Mouse (Mus musculus): ENCODE data around the gene Hfe2. TPM values are rescaled to one million over a fixed set of nuclear protein-coding genes. Genes with fewer than 3 reads are reported as not detected.

Gene Hfe2
- under 1 TPM; 0.30 to 0.73 TPM for polyA plus RNA-seq (2017; shearing (Covaris generic))

DNA sequence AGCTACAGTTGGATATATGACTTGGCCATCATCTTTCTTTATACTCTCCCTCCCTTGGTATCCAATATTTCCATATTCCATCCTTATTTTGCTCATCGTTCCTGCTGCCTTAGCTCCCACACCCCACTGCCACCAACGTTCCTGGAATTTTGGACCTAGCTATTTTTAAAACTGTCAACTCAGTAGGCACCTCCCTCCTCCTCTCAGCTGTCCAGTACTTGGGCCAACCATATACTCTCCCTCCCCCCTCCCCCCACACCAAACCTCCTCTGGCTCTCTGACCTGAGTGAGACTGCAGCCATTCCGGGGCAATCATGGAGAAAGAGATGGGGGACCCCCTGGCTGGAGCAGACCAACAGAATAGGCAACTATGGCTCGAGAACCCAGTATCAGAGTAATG is at the start of gene Hfe2:
Hfe2 (plus strand) TSS at position 259 of the 400 bp plus-strand sequence.

DNA sequence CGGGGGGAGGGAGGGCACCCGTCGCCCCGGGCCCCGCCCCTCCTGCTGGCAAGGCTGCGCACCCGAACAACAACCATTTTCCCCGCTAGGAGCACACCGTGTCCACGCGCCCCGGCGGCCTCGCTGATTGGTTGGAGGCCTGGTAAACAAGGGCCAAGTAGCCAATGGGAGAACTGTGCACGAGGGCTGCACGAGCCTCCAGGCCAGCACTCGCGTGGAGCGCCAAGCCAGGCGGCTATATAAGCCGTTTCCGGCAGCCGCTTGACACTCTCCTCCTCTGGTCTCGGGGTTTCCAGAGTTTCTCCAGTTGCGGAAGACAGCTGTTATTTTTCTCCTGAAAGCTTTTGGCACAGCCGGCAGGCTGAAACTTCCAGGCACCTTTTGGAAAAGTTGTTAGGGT is 32.7 kb downstream of the Hfe2 start, which contains the start of gene Txnip:
Txnip (plus strand) TSS at position 264 of the 400 bp plus-strand sequence.

DNA sequence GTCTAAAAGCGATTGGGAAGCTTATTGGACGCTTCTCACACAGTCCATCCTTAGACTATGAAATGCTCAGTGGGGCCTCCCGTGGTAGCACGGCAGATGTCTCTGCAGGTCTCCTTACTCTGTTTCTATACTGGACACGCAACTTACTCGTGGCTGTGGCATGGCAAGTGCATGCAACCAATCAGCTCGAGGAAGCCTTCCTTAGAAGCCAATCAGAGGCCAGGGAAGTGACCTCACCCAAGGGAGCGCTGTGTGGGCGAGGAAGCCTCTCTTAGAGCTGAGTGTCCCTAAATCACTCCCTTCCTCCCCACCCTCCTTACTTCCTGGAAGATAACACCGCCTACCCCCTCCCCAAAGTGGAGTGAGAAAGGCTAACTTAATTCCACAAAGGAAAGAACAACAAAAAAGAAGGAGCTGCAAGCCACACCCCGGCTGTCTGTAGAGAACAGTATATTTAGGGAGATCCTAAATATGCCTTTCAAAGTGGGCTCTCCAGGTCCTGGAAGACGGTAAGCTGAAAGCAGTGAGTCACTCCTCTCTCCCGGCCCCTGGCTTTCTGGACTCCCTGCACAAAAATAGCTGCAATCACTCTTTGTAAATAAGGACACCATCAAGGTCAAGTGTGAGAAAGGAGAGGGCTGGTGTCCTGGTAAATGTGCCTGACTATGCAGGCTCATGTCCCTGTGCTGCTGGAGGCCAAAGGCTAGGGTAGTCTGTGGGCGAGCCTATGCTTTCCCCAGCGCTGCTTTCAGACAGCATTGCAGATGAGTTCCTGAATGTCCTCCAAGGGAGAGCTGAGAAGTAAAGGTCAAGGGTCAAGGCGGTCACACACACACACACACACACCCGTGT is 51.9 kb downstream of the Hfe2 start, which contains the start of gene Gm16253:
Gm16253 (plus strand) TSS at position 295 of the 852 bp plus-strand sequence.

Other genes with a start within 250 kb of the Hfe2 start
- gene Fcgr1, start 231.2 kb upstream of the Hfe2 start, polyA plus RNA-seq (2017; shearing (Covaris generic)): not detected
- gene BC107364, start 72.9 kb upstream of the Hfe2 start, polyA plus RNA-seq (2017; shearing (Covaris generic)): 1 to 10 TPM in 1 of 2 experiments, not detected in 1; 1.5 TPM
- 100 to 1,000 TPM; 658 to 845 TPM for gene Txnip, start 32.8 kb downstream of the Hfe2 start, polyA plus RNA-seq (2017; shearing (Covaris generic))
- under 1 TPM in 1 of 2 experiments, not detected in 1; 0.82 TPM for gene Gm16253, start 51.8 kb downstream of the Hfe2 start, polyA plus RNA-seq (2017; shearing (Covaris generic))
- gene Polr3gl, start 69.0 kb downstream of the Hfe2 start, polyA plus RNA-seq (2017; shearing (Covaris generic)): 10 to 100 TPM; 15.7 to 29.1 TPM
- under 1 TPM in 1 of 2 experiments, not detected in 1; 0.16 TPM for gene Ankrd34a, start 71.5 kb downstream of the Hfe2 start, polyA plus RNA-seq (2017; shearing (Covaris generic))
- gene Lix1l, start 76.0 kb downstream of the Hfe2 start, polyA plus RNA-seq (2017; shearing (Covaris generic)): under 1 TPM; 0.24 to 0.44 TPM
- gene Rbm8a, start 104.8 kb downstream of the Hfe2 start, polyA plus RNA-seq (2017; shearing (Covaris generic)): 100 to 1,000 TPM; 131 to 148 TPM
- gene Pex11b, start 110.2 kb downstream of the Hfe2 start, polyA plus RNA-seq (2017; shearing (Covaris generic)): 10 to 100 TPM; 47.2 to 47.4 TPM
- under 1 TPM; 0.06 to 0.69 TPM for gene Gm42957, start 110.3 kb downstream of the Hfe2 start, polyA plus RNA-seq (2017; shearing (Covaris generic))
- under 1 TPM; 0.20 to 0.42 TPM for gene Itga10, start 120.4 kb downstream of the Hfe2 start, polyA plus RNA-seq (2017; shearing (Covaris generic))
- 1 to 10 TPM in 1 of 2 experiments, under 1 TPM in 1; 0.06 to 1.1 TPM for gene Ankrd35, start 145.0 kb downstream of the Hfe2 start, polyA plus RNA-seq (2017; shearing (Covaris generic))
- gene Pias3, start 171.2 kb downstream of the Hfe2 start, polyA plus RNA-seq (2017; shearing (Covaris generic)): 10 to 100 TPM; 20.4 to 28.3 TPM
- gene Nudt17, start 183.4 kb downstream of the Hfe2 start, polyA plus RNA-seq (2017; shearing (Covaris generic)): under 1 TPM; 0.75 to 0.86 TPM
- 10 to 100 TPM; 66.7 to 79.7 TPM for gene Polr3c, start 202.5 kb downstream of the Hfe2 start, polyA plus RNA-seq (2017; shearing (Covaris generic))
- gene Rnf115, start 202.5 kb downstream of the Hfe2 start, polyA plus RNA-seq (2017; shearing (Covaris generic)): 100 to 1,000 TPM; 112 to 130 TPM